Mouse (Mus musculus): ENCODE data around the gene Jmjd6. TPM values are rescaled to one million over a fixed set of nuclear protein-coding genes. Genes with fewer than 3 reads are reported as not detected.
A peak's percentile ranks its signal among the peaks of the same experiment; 100 is the strongest.
"Not testable (repeated sequence)": the region's sequence is repeated elsewhere in the genome, so short reads cannot be mapped to it uniquely, and the experiment has no call there.

Jmjd6 gene
- polyA plus RNA-seq, 1 experiment from 2014 or later = 78.5 TPM

DNA sequence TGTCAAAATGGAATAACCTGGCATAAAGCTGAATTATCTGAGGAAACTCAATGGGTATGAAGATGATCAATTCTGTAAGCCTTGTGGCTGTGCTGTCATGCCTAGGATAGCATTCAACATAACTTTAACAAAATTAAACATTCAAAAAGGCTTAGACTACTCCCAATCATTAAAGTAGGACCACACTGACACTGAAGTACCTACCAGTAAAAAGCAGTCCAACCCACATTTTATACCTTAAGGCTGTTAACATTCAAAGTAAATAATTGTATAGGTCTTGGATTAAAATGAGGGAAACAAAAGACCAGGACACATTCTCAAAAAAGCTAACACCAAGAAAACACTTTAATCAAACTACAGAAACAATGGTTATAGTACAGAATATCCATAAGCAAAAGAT lies 6.3 kb upstream of the Jmjd6 start:
- H3K4me1 ChIP-seq = peaks cover 49% of the 10 kb centered on the region
- no peak overlapping the region for H3K9ac ChIP-seq (replicated peaks)
- H3K27me3 ChIP-seq = no peaks in the 10 kb centered on the region
- no peak overlapping the region for H3K4me3 ChIP-seq
- peaks cover 30% of the 10 kb centered on the region for H3K36me3 ChIP-seq
- H3K9me3 ChIP-seq = no peaks in the 10 kb centered on the region
- no peak overlapping the region for H3K27ac ChIP-seq (replicated peaks)
- no peak for ATAC-seq (replicated peaks)
- no peak overlapping the region for H3K4me2 ChIP-seq (replicated peaks)

- not testable (repeated sequence) for H3K4me3 ChIP-seq; H3K4me2 ChIP-seq (replicated peaks); H3K9me3 ChIP-seq; H3K9ac ChIP-seq (replicated peaks); ATAC-seq (replicated peaks); H3K27me3 ChIP-seq
- peaks cover 30% of the 10 kb centered on the region for H3K36me3 ChIP-seq
- 73% methylated on average over 2 of the region's 2 CpGs for WGBS
- peaks cover 49% of the 10 kb centered on the region for H3K4me1 ChIP-seq
- H3K27ac ChIP-seq (replicated peaks) = 0 out of 2 replicates have a peak overlapping the region, but pooled peaks have one; percentile 3
Observed at GRCm38 (mm10) chr11:116848877-116849178, 5.6 kb upstream of the Jmjd6 start.

- H3K9me3 ChIP-seq = no peaks in the 10 kb centered on the region
- ATAC-seq (replicated peaks) = no peak
- WGBS = 89% methylated on average over 5 of the region's 5 CpGs
- 0 out of 2 replicates have a peak overlapping the region, but pooled peaks have one; percentile 3 for H3K27ac ChIP-seq (replicated peaks)
- H3K4me2 ChIP-seq (replicated peaks) = no peak overlapping the region
- H3K4me3 ChIP-seq = no peak overlapping the region
- H3K27me3 ChIP-seq = no peaks in the 10 kb centered on the region
- H3K9ac ChIP-seq (replicated peaks) = no peak overlapping the region
- peaks cover 30% of the 10 kb centered on the region for H3K36me3 ChIP-seq
- peaks cover 51% of the 10 kb centered on the region for H3K4me1 ChIP-seq
Observed at GRCm38 (mm10) chr11:116848086-116848876, 5.0 kb upstream of the Jmjd6 start.

GRCm38 (mm10) chr11:116847187-116848085 lies 4.2 kb upstream of the Jmjd6 start:
- peaks cover 52% of the 10 kb centered on the region for H3K4me1 ChIP-seq
- no peak overlapping the region for H3K4me2 ChIP-seq (replicated peaks)
- no peaks in the 10 kb centered on the region for H3K9me3 ChIP-seq
- no peak overlapping the region for H3K9ac ChIP-seq (replicated peaks)
- 86% methylated on average over 3 of the region's 3 CpGs for WGBS
- H3K27me3 ChIP-seq = no peaks in the 10 kb centered on the region
- no peak for ATAC-seq (replicated peaks)
- peaks cover 30% of the 10 kb centered on the region for H3K36me3 ChIP-seq
- no peak overlapping the region for H3K4me3 ChIP-seq
- no peak overlapping the region for H3K27ac ChIP-seq (replicated peaks)

DNA sequence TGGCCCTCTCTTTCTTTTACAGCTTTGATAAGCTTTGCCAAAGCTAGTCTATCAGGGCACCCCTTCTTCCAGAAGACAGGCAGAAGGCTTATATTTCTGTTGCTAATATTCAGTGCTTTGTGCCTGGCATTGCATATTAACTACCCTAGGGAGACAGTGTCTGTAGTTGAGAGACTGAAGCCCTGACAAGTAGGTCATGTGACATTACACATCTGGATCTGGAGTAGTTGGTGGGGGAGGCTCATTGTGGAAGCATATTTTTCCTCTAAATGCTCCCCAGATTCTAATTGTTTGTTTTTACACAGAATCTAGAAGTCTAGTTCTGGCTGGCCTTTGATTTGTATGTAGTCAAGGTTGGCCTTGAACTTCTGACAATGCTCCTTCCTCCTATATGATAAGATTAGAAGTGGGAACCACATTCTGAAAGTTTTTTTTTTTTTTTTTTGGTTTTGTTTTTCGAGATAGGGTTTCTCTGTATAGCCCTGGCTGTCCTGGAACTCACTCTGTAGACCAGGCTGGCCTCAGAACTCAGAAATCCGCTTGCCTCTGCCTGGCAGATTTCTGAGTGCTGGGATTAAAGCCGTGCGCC lies 3.4 kb upstream of the Jmjd6 start:
- ATAC-seq (replicated peaks) = no peak
- Histone ChIP-seq H3K9me3 (no peaks in the 10 kb centered on the region), H3K4me3 (no peak overlapping the region), H3K27me3 (no peaks in the 10 kb centered on the region), H3K4me2 (replicated peaks) (no peak overlapping the region), H3K36me3 (peaks cover 30% of the 10 kb centered on the region), H3K27ac (replicated peaks) (peak overlapping the region; percentile 32; the same call in 1 of the 2 replicates), H3K4me1 (peaks cover 59% of the 10 kb centered on the region), H3K9ac (replicated peaks) (no peak overlapping the region)
- 70% methylated on average over 4 of the region's 4 CpGs for WGBS

- Histone ChIP-seq H3K36me3 (peaks cover 35% of the 10 kb centered on the region), H3K27ac (replicated peaks) (peak overlapping the region; percentile 96), H3K4me2 (replicated peaks) (peak overlapping the region; percentile 79), H3K9me3 (no peaks in the 10 kb centered on the region), H3K4me3 (peak overlapping the region; percentile 93), H3K4me1 (peaks cover 57% of the 10 kb centered on the region), H3K27me3 (no peaks in the 10 kb centered on the region), H3K9ac (replicated peaks) (peak overlapping the region; percentile 87)
- peak; percentile 70 for ATAC-seq (replicated peaks)
- WGBS = under 1% methylated on average over 73 of the region's 73 CpGs
Observed at GRCm38 (mm10) chr11:116842531-116843260, 553 bp downstream of the Jmjd6 start.

GRCm38 (mm10) chr11:116840748-116841147 lies 2.5 kb downstream of the Jmjd6 start:
- H3K4me3 ChIP-seq = peak overlapping the region; percentile 93; the same call in 1 of the 2 replicates

GRCm38 (mm10) chr11:116839601-116840000 lies 3.6 kb downstream of the Jmjd6 start:
- H3K27ac ChIP-seq (replicated peaks) = no peak overlapping the region
- peaks cover 65% of the 10 kb centered on the region for H3K36me3 ChIP-seq
- H3K9me3 ChIP-seq = no peaks in the 10 kb centered on the region
- no peak overlapping the region for H3K4me2 ChIP-seq (replicated peaks)
- peaks cover 43% of the 10 kb centered on the region for H3K4me1 ChIP-seq
- no peak for ATAC-seq (replicated peaks)
- 83% methylated on average over 7 of the region's 7 CpGs for WGBS
- H3K9ac ChIP-seq (replicated peaks) = no peak overlapping the region; the same call in 1 of the 2 replicates
- no peak overlapping the region for H3K4me3 ChIP-seq
- no peaks in the 10 kb centered on the region for H3K27me3 ChIP-seq

More at GRCm38 (mm10) chr11:116840748-116841147, 2.5 kb downstream of the Jmjd6 start:
- ATAC-seq (replicated peaks) = no peak
- Histone ChIP-seq H3K4me2 (replicated peaks) (peak overlapping the region; percentile 79), H3K9ac (replicated peaks) (peak overlapping the region; percentile 25), H3K9me3 (no peaks in the 10 kb centered on the region), H3K36me3 (peaks cover 54% of the 10 kb centered on the region), H3K4me1 (peaks cover 48% of the 10 kb centered on the region), H3K27me3 (no peaks in the 10 kb centered on the region), H3K27ac (replicated peaks) (no peak overlapping the region)
- 86% methylated on average over 4 of the region's 4 CpGs for WGBS

GRCm38 (mm10) chr11:116838936-116839335 lies 4.3 kb downstream of the Jmjd6 start:
- H3K36me3 ChIP-seq = peaks cover 72% of the 10 kb centered on the region
- H3K4me2 ChIP-seq (replicated peaks) = no peak overlapping the region
- 91% methylated on average over 14 of the region's 14 CpGs for WGBS
- H3K27me3 ChIP-seq = no peaks in the 10 kb centered on the region
- no peaks in the 10 kb centered on the region for H3K9me3 ChIP-seq
- no peak for ATAC-seq (replicated peaks)
- H3K4me3 ChIP-seq = no peak overlapping the region
- H3K4me1 ChIP-seq = peaks cover 36% of the 10 kb centered on the region
- H3K27ac ChIP-seq (replicated peaks) = no peak overlapping the region
- H3K9ac ChIP-seq (replicated peaks) = no peak overlapping the region

- Histone ChIP-seq H3K36me3 (peaks cover 74% of the 10 kb centered on the region), H3K27me3 (no peaks in the 10 kb centered on the region), H3K4me3 (no peak overlapping the region), H3K4me1 (peaks cover 39% of the 10 kb centered on the region), H3K9ac (replicated peaks) (no peak overlapping the region), H3K27ac (replicated peaks) (no peak overlapping the region), H3K4me2 (replicated peaks) (no peak overlapping the region), H3K9me3 (no peaks in the 10 kb centered on the region)
- no peak for ATAC-seq (replicated peaks)
- 96% methylated on average over 10 of the region's 10 CpGs for whole genome bisulfite sequencing
Observed at GRCm38 (mm10) chr11:116837441-116837840, 5.8 kb downstream of the Jmjd6 start.

GRCm38 (mm10) chr11:116836283-116836682 lies 7.0 kb downstream of the Jmjd6 start:
- WGBS = 92% methylated on average over 4 of the region's 4 CpGs
- H3K4me3 ChIP-seq = no peak overlapping the region

More at GRCm38 (mm10) chr11:116836283-116836682, 7.0 kb downstream of the Jmjd6 start:
- Histone ChIP-seq H3K4me1 (peaks cover 30% of the 10 kb centered on the region), H3K9me3 (no peaks in the 10 kb centered on the region), H3K9ac (replicated peaks) (no peak overlapping the region), H3K27ac (replicated peaks) (no peak overlapping the region), H3K27me3 (no peaks in the 10 kb centered on the region), H3K4me2 (replicated peaks) (no peak overlapping the region), H3K36me3 (peaks cover 74% of the 10 kb centered on the region)
- no peak for ATAC-seq (replicated peaks)

Measured in forebrain, embryonic 15.5 days (tissue).